Mouse (Mus musculus) right cerebral cortex, postnatal 14 days (tissue): ENCODE measurements at regions not wholly inside any gene's neighbourhood (a gene's known extent, or its start where the extent isn't known, plus 50 kb on each side); places are given as distances from the start of the nearest gene placed in this dataset.
"Not testable (repeated sequence)": the region's sequence is repeated elsewhere in the genome, so short reads cannot be mapped to it uniquely, and the experiment has no call there.

Experiments used
- DNase-seq: peaks from one replicate; pipeline ENCODE4 v3.0.0; 2022

- DNase-seq: no peak
Measured at GRCm38 (mm10) chr12:114285082-114285481, 741.4 kb downstream of the Adam6a start.

DNA sequence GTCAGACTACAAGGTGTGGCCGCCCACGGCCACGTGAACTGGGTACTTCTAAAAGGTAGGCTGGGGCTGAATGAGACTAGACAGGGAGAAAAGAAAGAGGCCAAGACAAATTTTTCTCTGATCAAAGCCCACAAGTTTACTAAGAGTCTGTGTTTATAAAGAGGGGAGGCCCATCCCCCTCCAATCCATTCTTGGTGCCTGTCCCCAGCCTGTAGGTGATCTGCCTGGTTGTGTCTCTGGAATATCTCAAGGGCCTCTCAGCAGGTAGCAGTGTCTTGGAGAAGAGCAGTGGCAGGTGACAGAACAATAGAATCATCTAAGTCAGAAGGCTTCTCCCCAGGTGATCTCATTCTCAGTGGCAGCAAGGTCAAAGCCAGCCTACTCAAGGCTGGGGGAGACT lies 743.3 kb downstream of the Adam6a start:
- no peak for DNase-seq

- no peak for DNase-seq
Measured at GRCm38 (mm10) chr12:114291083-114291482, 747.4 kb downstream of the Adam6a start.

DNA sequence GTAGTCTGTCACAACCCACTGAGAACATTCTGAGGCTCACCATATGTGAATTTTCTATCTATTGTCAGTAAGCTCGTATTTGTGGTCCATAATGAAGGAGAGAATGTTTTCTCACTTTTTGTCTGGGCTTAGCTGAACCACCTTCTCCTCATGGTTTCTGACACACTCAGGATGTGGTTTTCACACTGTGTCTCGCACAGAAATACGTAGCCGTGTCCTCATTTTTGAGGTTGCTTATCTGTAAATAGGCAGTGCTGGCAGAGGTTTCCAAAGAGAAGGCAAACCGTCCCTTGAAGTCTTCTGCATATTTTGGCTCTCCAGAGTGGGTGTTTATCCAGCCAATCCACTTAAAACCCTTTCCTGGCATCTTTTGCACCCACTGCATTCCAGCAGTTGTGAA lies 756.1 kb downstream of the Adam6a start:
- DNase-seq: no peak

DNA sequence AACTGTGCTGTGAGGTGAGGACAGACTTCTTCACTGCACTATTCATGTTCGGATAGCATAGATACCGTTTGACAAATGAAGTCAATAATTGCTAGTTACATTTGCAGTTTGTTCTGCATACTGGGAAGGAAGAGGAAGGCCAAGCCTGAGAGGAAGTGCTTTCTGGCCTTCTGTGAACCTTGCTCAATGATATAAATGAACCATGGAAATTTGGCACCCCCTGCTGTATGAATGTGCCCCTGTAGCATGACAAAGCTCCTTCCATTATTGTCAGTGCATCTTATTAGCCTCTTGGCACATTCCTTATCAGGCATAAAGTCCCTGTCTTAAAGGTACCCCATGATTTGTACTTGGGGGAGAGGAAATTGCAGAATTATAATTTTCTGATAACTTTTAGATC lies 758.0 kb downstream of the Adam6a start:
- DNase-seq: no peak

DNA sequence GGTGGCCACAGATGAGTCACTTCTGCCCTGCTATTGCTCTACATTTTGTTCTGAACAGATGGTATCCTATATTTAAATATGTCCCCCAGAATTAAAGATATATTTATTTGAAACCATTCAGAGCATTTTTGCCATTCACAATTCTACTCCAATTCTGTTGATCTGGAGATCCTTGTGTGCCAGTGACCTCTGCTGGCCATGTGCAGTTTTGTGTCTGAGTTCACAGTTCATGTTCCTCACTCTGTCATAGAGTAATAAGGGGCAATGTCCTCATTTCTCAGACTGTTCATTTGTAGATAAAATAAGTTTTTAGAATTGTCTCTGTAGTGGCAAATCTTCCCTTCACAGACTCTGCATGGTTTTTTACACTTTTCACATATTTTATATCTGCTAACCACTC lies 788.8 kb downstream of the Adam6a start:
- no peak for DNase-seq

DNA sequence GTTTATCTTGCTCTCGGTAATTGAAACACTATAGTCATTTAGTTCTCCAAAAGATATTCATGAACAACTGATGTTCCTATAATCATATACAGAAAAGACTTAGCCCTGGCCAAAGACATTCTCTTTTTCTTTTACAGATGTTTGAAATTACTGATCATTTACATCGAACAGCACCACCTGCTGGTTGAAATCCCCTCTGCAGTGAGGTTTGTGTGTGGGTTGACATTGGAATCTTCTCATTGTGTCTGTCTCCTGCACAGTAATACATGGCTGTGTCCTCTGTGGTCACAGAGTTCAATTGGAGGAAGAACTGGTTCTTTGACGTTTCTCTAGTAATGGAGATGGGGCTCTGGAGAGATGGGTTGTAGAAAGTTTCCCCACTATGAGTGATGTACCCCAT lies 822.6 kb downstream of the Adam6a start:
- DNase-seq: no peak

GRCm38 (mm10) chr12:114378696-114379350 lies 835.1 kb downstream of the Adam6a start:
- peak; percentile 4 for DNase-seq

GRCm38 (mm10) chr12:114391447-114391846 lies 847.7 kb downstream of the Adam6a start:
- DNase-seq: no peak

- DNase-seq: no peak
Measured at GRCm38 (mm10) chr12:114406206-114406605, 862.5 kb downstream of the Adam6a start.

DNA sequence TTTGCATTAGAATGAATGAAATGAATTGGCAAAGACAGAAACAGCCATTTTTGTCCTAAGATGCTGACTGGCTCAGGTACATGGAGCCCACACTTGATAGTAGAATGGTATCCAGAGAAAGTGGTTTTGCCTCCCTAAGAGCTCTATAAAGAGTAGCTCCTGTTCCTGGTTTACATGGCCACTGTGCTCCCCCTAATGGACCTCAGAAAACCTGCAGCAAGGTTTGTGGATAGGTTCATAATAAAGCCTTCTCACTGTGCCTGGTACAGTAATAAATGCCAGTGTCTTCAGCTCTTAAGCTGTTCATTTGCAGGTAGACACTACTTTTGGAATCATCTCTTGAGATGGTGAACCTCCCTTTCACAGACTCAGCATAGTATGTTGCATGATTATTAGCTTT lies 890.8 kb downstream of the Adam6a start:
- no peak for DNase-seq

- no peak for DNase-seq
Measured at GRCm38 (mm10) chr12:114462037-114462436, 918.3 kb downstream of the Adam6a start.

- no peak for DNase-seq
Measured at GRCm38 (mm10) chr12:114462566-114462965, 918.9 kb downstream of the Adam6a start.

- DNase-seq: no peak
Measured at GRCm38 (mm10) chr12:114468857-114469256, 925.1 kb downstream of the Adam6a start.

GRCm38 (mm10) chr12:114472678-114473077 lies 929.0 kb downstream of the Adam6a start:
- DNase-seq: not testable (repeated sequence)

DNA sequence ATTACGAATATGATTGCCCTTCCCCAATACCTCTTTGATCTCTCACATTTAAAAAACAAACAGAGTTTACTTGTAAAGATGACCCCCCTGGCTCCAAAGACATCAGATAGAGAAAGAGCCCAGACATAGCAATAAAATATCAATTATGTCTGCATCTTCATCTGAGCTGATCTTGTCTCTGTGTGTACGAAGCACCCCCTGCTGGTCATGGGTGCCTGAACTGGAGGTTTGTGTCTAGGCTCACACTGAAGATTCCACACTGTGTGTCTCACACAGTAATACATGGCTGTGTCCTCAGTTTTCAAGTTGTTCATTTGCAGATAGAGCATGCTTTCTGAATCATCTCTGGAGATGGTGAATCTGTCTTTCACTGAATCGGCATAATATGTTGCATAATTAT lies 935.0 kb downstream of the Adam6a start:
- no peak for DNase-seq

DNA sequence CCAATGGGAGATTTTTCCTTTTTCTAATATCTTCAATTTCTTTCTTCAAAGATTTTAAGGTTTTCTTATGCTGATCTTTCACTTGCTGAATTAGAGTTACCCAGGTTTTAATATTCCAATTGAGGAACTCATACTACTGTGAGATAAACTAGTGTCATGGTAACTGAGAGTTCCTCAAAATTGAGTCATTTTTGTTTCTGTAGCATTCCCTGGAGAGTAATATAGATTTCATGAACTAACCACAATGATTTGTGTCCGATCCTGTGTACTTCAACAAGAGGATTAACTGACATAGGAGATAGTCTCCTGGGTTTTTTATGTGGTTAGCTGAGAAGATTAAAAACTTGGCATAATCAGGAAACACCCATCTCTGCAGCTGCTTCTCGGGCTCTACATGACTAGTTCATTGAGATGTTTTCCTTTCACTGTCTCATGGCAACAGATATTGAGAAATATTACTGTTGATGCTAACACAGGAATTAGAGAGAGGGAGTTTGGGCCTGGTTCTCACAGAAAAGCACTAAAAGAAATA lies 949.9 kb downstream of the Adam6a start:
- DNase-seq: not testable (repeated sequence)

DNA sequence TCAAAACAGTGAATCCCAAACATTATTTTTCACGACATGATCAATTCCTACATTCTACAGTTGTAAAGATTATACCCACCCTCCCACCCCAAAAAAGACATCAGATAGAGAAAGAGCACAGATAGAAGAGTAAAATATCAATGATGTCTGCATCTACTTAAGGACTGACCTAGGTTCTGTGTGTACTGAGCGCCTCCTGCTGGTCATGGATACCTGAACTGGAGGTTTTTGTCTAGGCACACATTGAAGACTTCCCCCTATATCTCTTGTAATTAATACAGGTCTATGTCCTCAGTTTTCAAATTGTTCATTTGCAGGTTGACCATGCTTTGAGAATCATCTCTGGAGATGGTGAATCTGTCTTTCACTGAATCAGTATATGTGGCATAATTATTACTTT lies 952.0 kb downstream of the Adam6a start:
- no peak for DNase-seq

GRCm38 (mm10) chr12:114513143-114513542 lies 969.4 kb downstream of the Adam6a start:
- no peak for DNase-seq

DNA sequence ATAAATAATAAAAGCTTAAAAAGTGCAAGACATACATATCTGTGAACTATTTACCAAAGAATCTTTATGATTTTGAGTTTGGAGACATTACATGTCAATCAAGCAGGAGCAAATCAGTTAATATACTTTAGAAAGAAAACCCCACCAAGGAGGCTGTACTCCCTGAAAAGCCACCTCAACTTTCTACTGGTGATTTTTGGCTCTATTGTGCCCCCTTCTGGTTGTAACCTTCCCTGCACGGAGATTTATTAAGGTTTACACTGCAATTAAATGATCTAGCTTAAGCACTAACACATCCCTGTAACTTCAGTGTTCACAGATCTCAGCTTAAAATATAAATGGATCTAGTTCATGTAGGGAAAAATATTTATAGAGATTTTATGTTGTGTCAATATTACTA lies 998.4 kb downstream of the Adam6a start:
- DNase-seq: not testable (repeated sequence)

DNA sequence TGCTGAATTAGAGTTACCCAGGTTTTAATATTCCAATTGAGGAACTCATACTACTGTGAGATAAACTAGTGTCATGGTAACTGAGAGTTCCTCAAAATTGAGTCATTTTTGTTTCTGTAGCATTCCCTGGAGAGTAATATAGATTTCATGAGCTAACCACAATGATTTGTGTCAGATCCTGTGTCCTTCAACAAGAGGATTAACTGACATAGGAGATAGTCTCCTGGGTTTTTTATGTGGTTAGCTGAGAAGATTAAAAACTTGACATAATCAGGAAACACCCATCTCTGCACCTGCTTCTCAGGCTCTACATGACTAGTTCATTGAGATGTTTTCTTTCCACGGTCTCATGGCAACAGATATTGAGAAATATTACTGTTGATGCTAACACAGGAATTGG lies 1001.2 kb downstream of the Adam6a start:
- not testable (repeated sequence) for DNase-seq

DNA sequence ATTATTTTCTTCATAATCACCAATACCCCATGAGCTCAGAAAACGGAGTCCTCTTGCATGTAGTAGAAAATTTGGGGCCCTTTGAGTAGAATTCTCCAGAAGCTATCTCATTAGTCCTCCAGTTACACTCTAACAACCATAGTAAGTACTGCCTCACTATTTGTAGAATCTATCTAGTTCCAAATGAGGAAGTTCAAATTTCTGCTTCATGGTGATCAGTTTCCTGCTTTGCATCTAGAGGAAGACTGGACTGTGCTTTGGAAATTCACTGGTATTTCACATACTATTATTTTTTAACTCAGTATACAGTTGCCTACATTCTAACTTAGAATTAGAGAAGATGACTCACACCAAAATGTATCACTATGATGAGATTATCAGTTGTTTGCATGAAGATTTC lies 1018.7 kb downstream of the Adam6a start:
- DNase-seq: no peak

GRCm38 (mm10) chr12:114562978-114563377 lies 1019.3 kb downstream of the Adam6a start:
- DNase-seq: no peak

DNA sequence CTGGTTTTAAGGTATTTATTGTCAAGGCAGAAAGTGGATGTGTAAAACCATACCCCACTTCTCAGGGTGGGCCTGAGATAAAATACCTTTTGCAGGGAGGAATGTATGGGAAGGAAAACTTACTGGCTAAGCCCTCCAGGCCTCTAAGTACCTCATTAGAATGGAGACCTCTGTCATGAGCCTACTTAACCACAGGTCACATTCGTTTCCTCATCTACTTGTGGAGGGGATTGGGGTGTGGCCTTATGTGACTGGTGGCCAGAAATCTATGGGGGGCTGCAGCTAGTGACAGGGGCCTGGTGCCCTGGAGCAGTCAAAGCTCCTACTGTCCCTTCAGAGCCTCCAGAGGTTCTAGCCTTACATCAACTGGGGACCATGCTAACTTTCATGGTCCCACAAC lies 1020.0 kb downstream of the Adam6a start:
- no peak for DNase-seq

- DNase-seq: no peak
Measured at GRCm38 (mm10) chr12:114564329-114564728, 1020.6 kb downstream of the Adam6a start.
